Mouse (Mus musculus) induced T-regulatory cell, adult 2 months (primary cell): ENCODE results near the gene Tmem115.
"Not testable (repeated sequence)": the region's sequence is repeated elsewhere in the genome, so short reads cannot be mapped to it uniquely, and the experiment has no call there.

Experiments used
- DNase-seq: peaks from one replicate; pipeline ENCODE4 v3.0.0-alpha.2; 2012; ENCODE audit warnings: low read depth

Tmem115 gene

DNA sequence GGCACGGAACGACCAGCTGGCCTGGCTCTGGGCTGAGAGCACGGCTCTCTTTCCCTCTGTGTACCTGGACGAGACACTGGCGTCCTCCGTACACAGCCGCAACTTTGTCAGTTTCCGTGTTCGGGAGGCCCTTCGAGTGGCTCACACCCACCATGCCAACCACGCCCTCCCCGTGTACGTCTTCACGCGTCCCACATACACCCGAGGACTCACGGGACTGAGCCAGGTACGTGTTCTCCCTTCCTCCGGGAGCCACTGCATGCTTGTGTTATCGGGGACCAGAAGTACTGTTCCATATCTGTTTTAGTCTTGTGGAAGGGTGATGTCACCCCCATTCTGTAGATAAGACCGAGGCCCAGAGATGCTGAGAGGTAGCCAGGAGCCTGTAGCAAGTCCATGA is 37.1 kb downstream of the Tmem115 start:
- DNase-seq: no peak

- no peak for DNase-seq
Observed at GRCm38 (mm10) chr9:107571534-107572326, 38.0 kb downstream of the Tmem115 start.

DNA sequence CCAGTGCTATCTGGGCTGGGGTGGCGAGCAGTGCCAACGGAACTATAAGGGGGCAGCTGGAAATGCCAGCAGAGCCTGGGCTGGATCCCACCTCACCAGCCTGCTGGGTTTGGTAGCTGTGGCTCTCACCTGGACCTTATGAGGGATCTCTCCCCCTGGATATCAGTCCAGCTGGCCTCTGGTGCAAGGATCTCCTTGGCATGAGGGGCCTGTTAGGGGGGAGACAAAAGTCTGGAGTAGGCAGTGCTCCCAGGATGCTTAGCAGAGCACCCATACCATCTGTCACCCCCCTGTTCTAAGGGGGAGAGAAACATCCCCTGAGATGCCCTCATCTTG is 38.5 kb downstream of the Tmem115 start:
- DNase-seq: no peak

- DNase-seq: not testable (repeated sequence)
Observed at GRCm38 (mm10) chr9:107573774-107574173, 40.0 kb downstream of the Tmem115 start.

GRCm38 (mm10) chr9:107575579-107576356 is 42.0 kb downstream of the Tmem115 start:
- DNase-seq: peak; percentile 38

DNA sequence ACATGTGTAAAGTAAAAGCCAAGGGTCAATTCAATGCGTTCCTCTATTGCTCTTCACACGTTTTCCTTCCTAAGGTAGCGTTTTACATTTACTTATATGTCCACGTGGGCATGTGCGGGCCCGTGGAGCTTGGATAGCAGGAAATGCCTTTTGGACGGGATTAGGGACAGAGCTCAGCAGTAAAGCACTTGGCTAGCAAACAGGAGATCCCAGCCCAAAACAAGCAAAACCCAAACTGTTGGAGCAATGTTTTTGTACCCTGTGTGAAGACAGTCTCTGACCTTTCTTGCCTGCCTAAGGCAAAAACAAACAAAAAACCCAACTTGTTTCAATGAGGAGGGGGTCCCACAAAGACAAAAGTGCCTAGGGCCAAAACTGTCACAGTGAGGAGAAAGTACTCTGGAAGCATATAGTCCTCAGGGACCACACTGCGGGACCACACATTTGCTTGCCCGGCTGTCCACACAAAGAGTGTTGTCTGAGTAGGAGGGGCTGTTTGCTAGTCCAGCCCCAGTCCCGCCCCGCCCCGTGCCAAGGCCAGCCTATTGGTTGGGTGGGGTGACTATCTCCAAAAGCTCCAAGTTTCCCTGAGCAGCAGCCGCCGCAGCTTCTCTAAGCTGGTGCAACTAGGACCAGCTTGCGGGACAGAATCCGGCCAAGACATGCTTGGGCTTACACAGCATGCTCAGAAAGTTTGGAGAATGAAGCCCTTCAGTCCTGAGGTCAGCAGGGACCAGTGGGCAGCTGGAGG is 42.8 kb downstream of the Tmem115 start, which contains the start of gene Hyal1:
TSS of gene Hyal1 (plus strand) at position 571 of the 751 bp plus-strand sequence.
- DNase-seq: no peak

GRCm38 (mm10) chr9:107577871-107578270 is 44.1 kb downstream of the Tmem115 start:
- DNase-seq: no peak

DNA sequence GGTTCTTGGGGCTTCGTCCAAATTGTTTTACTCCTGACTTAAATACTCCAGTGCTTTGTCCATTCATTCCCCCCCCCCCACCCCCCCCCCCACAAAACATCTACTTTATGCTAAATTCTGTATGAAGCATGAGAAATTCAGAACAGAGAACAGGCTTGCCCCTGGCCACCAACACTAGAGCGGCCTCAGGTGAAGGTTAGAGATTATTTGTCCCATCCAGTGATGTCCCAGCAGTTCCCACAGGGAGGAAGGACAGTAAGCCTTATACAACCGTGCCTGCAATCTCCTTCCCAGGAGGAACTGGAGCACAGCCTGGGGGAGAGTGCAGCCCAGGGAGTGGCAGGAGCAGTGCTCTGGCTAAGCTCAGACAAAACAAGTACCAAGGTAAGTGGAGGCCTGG is 44.8 kb downstream of the Tmem115 start, which contains the start of gene Naa80:
TSS of gene Naa80 (plus strand) at position 301 of the 400 bp plus-strand sequence.
- DNase-seq: no peak

DNA sequence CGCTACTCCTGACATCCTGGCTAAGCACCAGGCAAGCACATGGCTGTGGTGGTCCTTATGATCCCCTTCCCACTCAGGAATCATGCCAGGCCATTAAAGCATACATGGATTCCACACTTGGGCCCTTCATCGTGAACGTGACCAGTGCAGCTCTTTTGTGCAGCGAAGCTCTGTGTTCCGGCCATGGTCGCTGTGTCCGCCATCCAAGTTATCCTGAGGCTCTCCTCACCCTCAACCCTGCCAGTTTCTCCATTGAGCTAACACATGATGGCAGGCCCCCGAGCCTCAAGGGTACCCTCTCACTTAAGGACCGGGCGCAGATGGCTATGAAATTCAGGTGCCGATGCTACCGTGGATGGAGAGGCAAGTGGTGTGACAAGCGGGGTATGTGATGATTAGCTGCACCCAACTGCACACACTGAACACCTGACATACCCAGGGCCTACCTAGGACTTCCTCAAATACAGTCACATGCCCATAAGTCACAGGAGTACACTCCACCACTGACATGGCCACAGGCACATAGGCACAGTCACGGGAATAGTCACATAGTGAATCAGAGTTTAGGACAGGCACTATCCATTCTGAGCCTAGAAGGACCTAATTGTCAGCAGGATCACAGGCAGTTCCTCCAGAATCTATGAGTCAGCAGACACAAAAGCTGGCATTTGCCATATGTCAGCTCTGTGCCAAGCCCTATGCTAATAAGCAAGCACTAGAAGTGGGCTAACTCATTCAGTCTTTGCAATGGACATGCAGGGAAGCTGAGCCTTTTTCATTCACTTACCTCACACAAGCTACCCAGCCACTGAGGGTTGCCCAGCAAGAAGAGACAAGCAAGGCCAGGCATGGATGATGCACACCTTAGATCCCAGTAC is 45.5 kb downstream of the Tmem115 start:
- DNase-seq: no peak

DNA sequence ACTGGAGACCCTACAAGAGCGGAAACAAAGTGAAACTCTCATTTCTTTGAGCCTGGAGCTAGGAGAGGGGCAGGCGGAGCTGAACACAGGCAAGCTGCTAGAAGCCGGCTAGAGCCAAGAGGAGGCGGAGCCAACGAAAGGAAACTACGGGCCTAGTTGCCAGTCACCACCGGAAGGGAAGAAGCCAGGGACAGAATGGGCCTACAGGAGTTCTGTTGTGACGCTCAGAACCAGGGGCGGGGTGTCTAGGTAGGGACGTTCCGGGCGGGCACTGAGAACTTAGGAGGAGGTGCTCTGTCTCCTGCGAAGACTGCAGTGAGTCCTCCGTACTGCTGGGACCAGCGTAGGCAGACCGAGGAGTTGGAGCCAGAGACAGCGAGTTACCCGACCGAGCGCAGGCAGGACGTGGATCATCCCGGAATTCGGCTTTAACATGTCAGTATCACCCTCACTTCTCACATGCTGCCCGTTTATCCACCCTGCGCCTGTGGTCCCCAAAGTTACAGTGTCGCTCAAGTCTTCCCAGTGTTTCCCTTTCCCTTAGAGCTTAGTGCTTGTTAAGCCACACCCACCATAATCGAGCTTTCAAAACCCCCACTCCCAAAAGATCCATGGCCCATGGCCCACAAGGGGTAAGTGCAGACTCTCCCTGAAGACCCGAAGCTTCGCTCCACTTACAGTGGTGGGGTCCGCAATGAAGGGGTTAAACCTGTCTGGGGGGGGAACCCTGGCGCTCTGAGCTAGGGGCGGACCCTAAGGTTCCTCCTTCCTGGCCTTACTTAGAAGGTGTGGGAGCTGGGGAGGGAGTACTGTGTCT is 47.0 kb downstream of the Tmem115 start, which contains the start of gene Hyal3:
TSS of gene Hyal3 (plus strand) at position 318 of the 817 bp plus-strand sequence.
- peak; percentile 95 for DNase-seq

GRCm38 (mm10) chr9:107581584-107581983 is 47.8 kb downstream of the Tmem115 start:
- DNase-seq: no peak

GRCm38 (mm10) chr9:107582509-107583062 is 48.8 kb downstream of the Tmem115 start:
- no peak for DNase-seq

- DNase-seq: no peak
Observed at GRCm38 (mm10) chr9:107583174-107583573, 49.4 kb downstream of the Tmem115 start.

GRCm38 (mm10) chr9:107586504-107586903 is 52.8 kb downstream of the Tmem115 start:
- DNase-seq: no peak

GRCm38 (mm10) chr9:107586974-107587832 is 53.5 kb downstream of the Tmem115 start, which contains the start of gene Ifrd2:
Ifrd2 (plus strand) TSS chr9:107587642.
- peak; percentile 98 for DNase-seq

DNA sequence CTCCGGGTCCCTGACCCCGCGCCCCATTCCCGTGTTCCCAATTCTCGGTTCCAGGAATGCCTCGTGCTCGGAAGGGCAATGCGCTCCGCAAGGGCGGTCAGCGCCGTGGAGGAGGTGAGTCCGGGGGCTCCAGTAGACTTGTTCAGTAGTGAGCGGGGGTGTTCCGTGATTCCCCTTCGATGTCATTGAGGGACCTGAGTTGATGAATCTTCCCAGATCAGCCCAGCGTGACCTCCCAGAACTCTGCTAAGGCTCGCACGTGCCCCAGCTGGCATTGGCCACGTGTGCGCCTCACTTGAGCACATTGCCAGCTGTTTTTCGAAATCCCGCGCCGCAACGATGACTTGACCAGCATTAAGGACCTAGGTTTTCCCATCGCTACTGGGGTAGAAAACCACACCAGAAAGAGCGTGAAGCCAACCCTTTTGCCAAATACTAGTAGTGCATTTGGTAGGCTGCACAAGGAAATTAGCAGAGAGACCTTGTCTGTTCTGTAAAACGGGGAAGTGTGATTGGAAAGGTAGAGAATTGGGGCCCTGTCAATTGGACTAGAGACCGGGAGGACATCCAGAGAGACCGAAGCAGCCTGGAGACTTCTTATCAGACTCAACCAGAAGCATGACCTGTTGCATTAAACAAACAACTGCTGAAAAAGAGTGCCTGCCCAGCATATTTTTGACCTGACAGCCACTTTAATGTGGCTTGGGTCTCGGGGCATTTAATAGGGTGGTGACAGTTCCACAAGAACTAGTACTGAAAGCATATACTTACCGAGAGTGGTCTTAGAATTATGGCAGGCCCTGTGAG is 54.3 kb downstream of the Tmem115 start:
- DNase-seq: no peak
